Mouse (Mus musculus) heart, postnatal 0 days (tissue): Measurements from ENCODE around the gene Scaf1.

Source experiments
- CTCF ChIP-seq: IDR thresholded peaks from 2 replicates; pipeline ENCODE4 v1.5.1; 2016; ENCODE audit warnings: antibody characterized with exemption, control low read depth, low read depth
- EP300 ChIP-seq: IDR thresholded peaks from 2 replicates; pipeline ENCODE4 v1.6.1; 2016; ENCODE audit warnings: antibody characterized with exemption, low read depth

GRCm38 (mm10) chr7:44959281-44959680 is 56.9 kb downstream of the Scaf1 start:
- TF ChIP-seq CTCF, result no peak
- TF ChIP-seq EP300, result no peak
